Mouse (Mus musculus) limb, embryonic 11.5 days (tissue): ENCODE measurements around the gene Midn. TPM values are rescaled to one million over a fixed set of nuclear protein-coding genes. Genes with fewer than 3 reads are reported as not detected.

Experiments
- ATAC-seq: fragments of 200-750 bp; cut with Nextera tagmentation; 2 replicates; pipeline ENCODE4 v1.8.0; 2017; ENCODE audit warnings: low read depth; ENCODE audit not compliant: insufficient number of reproducible peaks, low FRiP score, low TSS enrichment
- DNase-seq: peaks from one replicate; pipeline ENCODE4 v3.0.0-alpha.2; 2015; ENCODE audit warnings: low spot score
- H3K27ac ChIP-seq: fragments of 300-500 bp; sonication (generic); replicated peaks from 2 replicates; pipeline ENCODE4 v1.5.1; 2014; ENCODE audit warnings: low read depth, mild to moderate bottlenecking, low read length
- H3K27me3 ChIP-seq: fragments of 300-500 bp; sonication (generic); 2 replicates; pipeline ENCODE4 v1.6.1; 2014; ENCODE audit warnings: mild to moderate bottlenecking, low read length, mixed read lengths; ENCODE audit not compliant: control insufficient read depth, insufficient read depth
- H3K36me3 ChIP-seq: fragments of 300-500 bp; sonication (generic); 2 replicates; pipeline ENCODE4 v1.6.1; 2014; ENCODE audit warnings: mild to moderate bottlenecking, low read length, moderate library complexity, mixed read lengths; ENCODE audit not compliant: control insufficient read depth, insufficient read depth
- H3K4me1 ChIP-seq: fragments of 300-500 bp; sonication (generic); 2 replicates; pipeline ENCODE4 v1.6.1; 2014; ENCODE audit warnings: low read length, mixed read lengths; ENCODE audit not compliant: control insufficient read depth, insufficient read depth
- H3K4me2 ChIP-seq: fragments of 300-500 bp; sonication (generic); 2 replicates; pipeline ENCODE4 v1.6.1; 2014; ENCODE audit warnings: low read depth, mild to moderate bottlenecking, moderate library complexity; ENCODE audit not compliant: severe bottlenecking
- H3K4me3 ChIP-seq: fragments of 300-500 bp; sonication (generic); 2 replicates; pipeline ENCODE4 v1.5.1; 2014; ENCODE audit warnings: low read depth, low read length
- H3K9ac ChIP-seq: fragments of 300-500 bp; sonication (generic); 2 replicates; pipeline ENCODE4 v1.6.1; 2014; ENCODE audit warnings: mild to moderate bottlenecking, low read length
- H3K9me3 ChIP-seq: fragments of 300-500 bp; sonication (generic); 2 replicates; pipeline ENCODE4 v1.6.1; 2016; ENCODE audit warnings: low read length; ENCODE audit not compliant: control insufficient read depth
- WGBS: fragments of 180-500 bp; shearing (Covaris S2); extraction: QIAGEN DNeasy Blood & Tissue Kit; methylation state at CpG from one replicate; pipeline ENCODE4 v1.1.7; 2014; 5-methylcytosine and 5-hydroxymethylcytosine counted together
- polyA plus RNA-seq: library from polyadenylated mRNA; unstranded; fragments of >200 nt; fragmentation: Nextera tagmentation; extraction: Ambion mirVana; gene quantifications from 2 replicates; pipeline ENCODE4 v1.2.1, GENCODE M21; 2014

Gene Midn
- polyA plus RNA-seq, 1 experiment from 2014 or later: 60.9 TPM

DNA sequence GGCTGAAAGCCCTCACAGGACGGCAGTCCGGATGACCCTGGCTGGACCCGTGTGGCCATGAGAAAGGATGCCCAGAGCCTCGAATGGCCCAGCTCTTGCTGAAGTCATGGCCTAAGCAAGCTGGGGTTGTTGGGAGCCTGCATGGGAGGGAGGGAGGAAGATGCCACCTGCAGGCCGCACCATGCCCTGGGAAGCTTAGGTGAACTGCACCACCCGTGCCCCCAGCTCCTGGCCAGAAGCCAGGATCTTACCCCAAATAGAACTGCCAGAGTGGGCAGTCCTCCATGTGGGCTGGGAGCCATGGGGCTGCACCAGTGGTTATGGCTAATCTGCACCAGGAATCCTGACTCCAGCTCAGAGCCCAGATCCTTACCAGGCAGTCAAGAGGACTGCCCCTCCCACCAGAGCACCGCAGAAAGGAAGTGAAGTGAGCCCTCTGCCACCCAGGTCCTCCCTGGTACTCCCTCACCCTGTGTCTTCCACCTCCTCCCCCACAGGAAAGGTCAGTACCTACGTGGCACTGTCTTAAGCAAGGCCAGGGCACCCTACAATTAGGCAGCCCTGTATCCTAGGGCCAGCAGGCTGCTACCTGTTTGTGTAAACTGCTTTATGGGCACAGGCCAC, 14.7 kb upstream of the Midn start:
- Histone ChIP-seq H3K27ac (no peak overlapping the region), H3K36me3 (peaks cover 20% of the 10 kb centered on the region; the same call in 1 of the 2 replicates), H3K27me3 (peaks cover 25% of the 10 kb centered on the region), H3K9me3 (no peaks in the 10 kb centered on the region), H3K4me3 (no peak overlapping the region), H3K4me1 (peaks cover 31% of the 10 kb centered on the region), H3K9ac (no peak overlapping the region), H3K4me2 (no peak overlapping the region)
- no peak for DNase-seq
- WGBS: 79% methylated on average over 8 of the region's 8 CpGs
- ATAC-seq: no peak

DNA sequence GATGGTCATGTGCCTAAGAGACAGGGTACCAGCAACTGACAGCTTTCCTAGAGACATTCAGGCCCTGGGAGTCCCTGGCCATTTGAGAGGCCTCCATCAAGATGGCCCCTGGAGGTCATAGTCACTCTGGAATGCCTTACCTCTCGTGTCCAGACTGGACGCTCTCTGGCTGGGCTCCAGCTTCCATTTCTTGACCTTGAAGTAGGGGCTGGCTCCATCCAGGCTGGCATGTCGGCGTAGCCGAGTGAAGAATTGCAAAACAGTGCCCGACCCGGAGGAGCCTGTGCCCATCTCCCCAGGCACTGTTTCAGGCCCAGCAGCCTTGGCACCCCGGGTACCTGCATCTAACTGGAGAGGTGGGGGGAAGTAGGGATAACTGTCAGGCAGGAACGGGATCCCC, 13.7 kb upstream of the Midn start:
- ATAC-seq (no peak), DNase-seq (no peak)
- Histone ChIP-seq H3K27me3 (peaks cover 28% of the 10 kb centered on the region), H3K4me3 (no peak overlapping the region), H3K9ac (no peak overlapping the region), H3K27ac (no peak overlapping the region), H3K36me3 (peaks cover 13% of the 10 kb centered on the region; the same call in 1 of the 2 replicates), H3K4me1 (peaks cover 34% of the 10 kb centered on the region), H3K4me2 (no peak overlapping the region), H3K9me3 (no peaks in the 10 kb centered on the region)
- 91% methylated on average over 9 of the region's 9 CpGs for WGBS

DNA sequence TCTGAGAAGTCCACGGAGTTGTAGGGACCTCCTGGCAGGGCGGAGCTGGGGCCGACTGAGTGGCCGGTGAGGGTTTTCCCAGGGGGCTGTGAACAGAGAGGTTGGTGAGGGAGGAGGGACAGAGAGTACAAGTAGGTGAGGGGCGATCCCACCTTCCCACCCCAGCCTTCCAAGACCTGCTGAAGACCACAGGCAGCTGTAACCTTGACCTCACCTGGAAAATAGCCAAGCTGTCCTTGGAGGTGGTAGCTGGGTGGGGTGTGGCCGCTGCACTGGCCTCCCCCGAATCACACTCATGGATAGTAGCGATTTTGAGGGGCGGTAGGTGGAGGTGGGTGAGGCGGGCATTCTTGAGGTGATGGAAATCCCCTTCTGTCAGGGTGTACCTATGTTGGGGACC, 12.9 kb upstream of the Midn start:
- peaks cover 9% of the 10 kb centered on the region; the same call in 1 of the 2 replicates for H3K36me3 ChIP-seq
- no peak overlapping the region for H3K4me2 ChIP-seq
- H3K9me3 ChIP-seq: no peaks in the 10 kb centered on the region
- 83% methylated on average over 10 of the region's 10 CpGs for WGBS
- H3K9ac ChIP-seq: no peak overlapping the region
- ATAC-seq (no peak), DNase-seq (no peak)
- H3K27ac ChIP-seq: no peak overlapping the region
- H3K4me1 ChIP-seq: peaks cover 34% of the 10 kb centered on the region
- H3K27me3 ChIP-seq: peaks cover 28% of the 10 kb centered on the region
- H3K4me3 ChIP-seq: no peak overlapping the region

DNA sequence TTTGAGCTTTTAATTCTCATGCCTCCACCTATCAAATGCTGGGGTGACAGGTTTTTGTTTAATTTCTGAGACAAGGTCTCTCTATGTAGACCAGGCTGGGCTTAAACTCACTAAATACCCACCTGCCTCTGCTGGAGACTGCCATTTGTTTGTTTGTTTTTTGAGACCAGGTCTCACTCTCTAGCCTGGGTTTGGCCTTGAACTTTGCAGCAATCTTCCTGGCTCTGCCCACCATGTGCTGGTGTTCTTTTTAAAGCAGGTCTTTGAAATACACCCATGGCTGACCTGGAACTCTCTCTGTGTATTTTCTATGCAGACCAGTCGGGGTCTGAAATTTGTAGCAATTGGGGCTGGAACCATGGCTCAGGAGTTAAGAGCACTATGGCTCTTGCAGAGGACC, 12.4 kb upstream of the Midn start:
- Histone ChIP-seq H3K27me3 (peaks cover 28% of the 10 kb centered on the region), H3K27ac (no peak overlapping the region), H3K4me3 (no peak overlapping the region), H3K4me2 (no peak overlapping the region), H3K9ac (no peak overlapping the region), H3K36me3 (peaks cover 6% of the 10 kb centered on the region; the same call in 1 of the 2 replicates), H3K4me1 (peaks cover 34% of the 10 kb centered on the region), H3K9me3 (no peaks in the 10 kb centered on the region)
- no peak for DNase-seq
- 90% methylated on average over 1 of the region's 1 CpGs for WGBS
- ATAC-seq: no peak

DNA sequence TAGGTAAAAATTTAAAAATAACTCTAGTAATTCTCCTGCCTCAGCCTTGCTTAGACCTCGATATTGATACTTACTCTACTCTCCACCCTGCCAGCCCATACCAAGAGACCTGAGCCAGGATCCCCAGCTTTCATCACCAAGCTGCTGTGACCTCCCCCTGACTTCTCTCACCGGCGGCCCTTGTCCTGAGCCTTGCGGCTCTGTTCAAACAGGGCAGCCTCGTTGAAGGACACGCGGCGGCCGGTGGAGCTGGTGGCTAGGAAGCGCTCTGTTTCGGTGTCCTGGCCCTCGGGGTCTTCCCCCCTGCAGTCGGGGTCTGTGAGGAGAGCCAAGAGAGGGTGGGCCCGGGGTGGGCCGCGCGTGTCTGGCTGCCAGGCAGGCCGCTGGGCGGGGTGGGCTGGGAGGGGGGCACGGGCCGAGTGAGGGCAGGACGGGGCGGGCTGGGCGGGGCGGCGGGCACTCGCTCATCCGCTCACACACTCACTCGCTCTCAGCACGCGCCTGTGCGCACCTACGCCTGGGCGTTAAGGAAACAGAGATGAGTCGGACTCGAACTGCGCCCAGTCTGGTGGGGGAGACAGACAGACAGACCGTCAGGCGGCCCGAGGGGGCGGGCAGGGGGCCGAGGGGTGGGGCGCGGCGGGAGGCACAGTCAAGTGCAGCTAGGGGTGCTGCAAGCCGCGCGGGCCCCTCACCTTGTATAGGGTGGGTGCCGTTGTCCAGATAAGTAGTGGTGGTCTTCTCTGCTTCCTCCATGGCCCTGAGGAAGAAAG, 11.7 kb upstream of the Midn start:
- no peak overlapping the region for H3K27ac ChIP-seq
- no peaks in the 10 kb centered on the region; the same call in 1 of the 2 replicates for H3K36me3 ChIP-seq
- H3K9ac ChIP-seq: no peak overlapping the region

DNA sequence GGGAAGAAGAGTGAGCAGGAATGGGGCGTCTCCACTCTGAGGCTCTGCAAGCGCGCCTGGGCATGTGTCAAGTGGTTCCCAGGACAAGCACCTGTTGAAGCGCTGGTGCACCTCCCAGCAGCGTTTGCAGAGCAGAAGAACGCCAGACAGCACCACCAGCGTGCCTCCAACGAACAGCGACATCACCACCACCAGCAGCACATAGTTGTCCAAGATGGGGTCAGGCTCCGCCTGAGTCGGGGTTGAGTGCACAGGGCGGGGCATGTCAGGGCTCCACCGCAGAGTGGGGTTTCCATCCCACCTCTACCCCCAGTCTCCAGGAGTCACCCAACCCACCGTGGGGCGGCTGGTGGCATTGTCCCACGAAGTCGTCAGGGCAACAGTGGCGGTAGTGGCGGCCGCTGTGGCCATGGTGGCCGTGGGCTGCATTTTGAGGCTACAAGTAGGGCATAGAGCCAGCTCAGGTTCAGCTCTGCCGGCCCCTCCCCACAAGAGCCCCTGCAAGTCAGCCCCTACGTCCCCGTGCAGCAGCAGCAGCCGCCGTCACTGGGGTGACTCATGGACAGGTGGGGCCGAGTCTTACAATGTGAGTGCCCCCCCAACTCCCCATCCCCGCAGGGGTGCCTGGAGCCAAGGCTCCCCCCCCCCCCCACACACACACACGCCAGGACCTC, 11.0 kb upstream of the Midn start:
- ATAC-seq (no peak), DNase-seq (no peak)
- Histone ChIP-seq H3K27me3 (peaks cover 28% of the 10 kb centered on the region), H3K4me2 (peak overlapping the region; percentile 97), H3K4me3 (peak overlapping the region; percentile 20; the same call in 1 of the 2 replicates), H3K9me3 (no peaks in the 10 kb centered on the region), H3K4me1 (peaks cover 22% of the 10 kb centered on the region), H3K36me3 (no peaks in the 10 kb centered on the region), H3K9ac (0 out of 2 replicates have a peak overlapping the region, but pooled peaks have one; percentile 43), H3K27ac (no peak overlapping the region)
- 2% methylated on average over 24 of the region's 29 CpGs for WGBS

More for the DNA sequence above, 11.7 kb upstream of the Midn start:
- Histone ChIP-seq H3K4me2 (peak overlapping the region; percentile 97; the same call in 1 of the 2 replicates), H3K9me3 (no peaks in the 10 kb centered on the region), H3K4me3 (peak overlapping the region; percentile 20), H3K27me3 (peaks cover 28% of the 10 kb centered on the region), H3K4me1 (peaks cover 29% of the 10 kb centered on the region)
- WGBS: 15% methylated on average over 49 of the region's 49 CpGs
- DNase-seq (no peak), ATAC-seq (no peak)

DNA sequence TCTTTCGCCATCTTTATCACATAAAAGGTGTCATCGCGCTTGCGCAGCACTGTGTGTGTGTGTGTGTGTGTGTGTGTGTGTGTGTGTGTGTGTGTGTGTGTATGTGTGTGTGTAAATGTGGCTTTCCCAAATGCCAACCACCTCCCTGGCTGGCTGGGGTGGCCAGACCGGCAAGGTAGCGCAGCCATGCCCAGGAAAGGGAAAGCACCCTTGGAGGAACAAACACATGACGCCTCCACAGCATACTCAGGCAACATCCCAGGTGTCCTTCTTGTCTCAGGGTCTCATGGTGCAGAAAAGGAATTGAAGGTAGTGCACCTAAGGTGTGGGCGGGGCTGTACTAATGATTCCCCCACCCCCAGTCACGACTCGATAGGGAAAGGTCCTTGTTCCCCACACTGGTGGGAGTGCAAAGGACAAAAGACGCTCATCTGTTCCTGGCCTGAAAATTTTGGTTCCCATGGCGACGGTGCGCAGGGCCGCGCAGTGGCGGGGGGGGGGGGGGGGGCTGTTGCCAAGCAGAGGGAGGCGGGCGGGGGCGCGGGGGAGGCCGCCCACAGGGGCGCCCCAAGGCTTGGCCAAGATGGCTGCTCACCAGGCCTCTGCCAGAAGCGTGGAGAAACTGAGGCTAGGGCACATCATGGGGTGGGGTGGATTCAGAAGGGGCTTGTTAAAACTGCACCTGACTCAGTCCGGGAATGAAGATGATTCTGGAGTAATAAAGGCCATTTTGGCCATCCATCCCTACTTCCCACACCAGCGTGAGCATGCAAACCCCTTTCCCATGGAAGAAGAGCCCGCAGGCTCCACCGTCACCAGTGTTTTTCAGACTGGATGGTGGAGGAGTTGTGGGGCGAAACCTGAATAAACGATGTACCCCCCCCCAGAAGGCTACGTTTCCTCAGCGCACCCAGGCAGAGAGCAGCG, 10.2 kb upstream of the Midn start:
- H3K9ac ChIP-seq: no peak overlapping the region; the same call in 1 of the 2 replicates
- peak overlapping the region; percentile 67 for H3K4me3 ChIP-seq
- DNase-seq (no peak), ATAC-seq (no peak)
- H3K4me1 ChIP-seq: peaks cover 23% of the 10 kb centered on the region
- no peaks in the 10 kb centered on the region for H3K36me3 ChIP-seq
- H3K27ac ChIP-seq: no peak overlapping the region
- no peaks in the 10 kb centered on the region for H3K9me3 ChIP-seq
- peaks cover 28% of the 10 kb centered on the region for H3K27me3 ChIP-seq
- 3% methylated on average over 28 of the region's 33 CpGs for WGBS
- peak overlapping the region; percentile 97 for H3K4me2 ChIP-seq
